Mouse (Mus musculus): ENCODE results near the gene Glrx5. TPM values are rescaled to one million over a fixed set of nuclear protein-coding genes. Genes with fewer than 3 reads are reported as not detected.

Glrx5 gene
- polyA plus RNA-seq (2015; fragmentation: Illumina TruSeq; extraction: RNeasy Lipid Tissue Mini Kit (QIAGEN cat#74804); ENCODE audit: low read depth, low replicate concordance) = 52.7 TPM

DNA sequence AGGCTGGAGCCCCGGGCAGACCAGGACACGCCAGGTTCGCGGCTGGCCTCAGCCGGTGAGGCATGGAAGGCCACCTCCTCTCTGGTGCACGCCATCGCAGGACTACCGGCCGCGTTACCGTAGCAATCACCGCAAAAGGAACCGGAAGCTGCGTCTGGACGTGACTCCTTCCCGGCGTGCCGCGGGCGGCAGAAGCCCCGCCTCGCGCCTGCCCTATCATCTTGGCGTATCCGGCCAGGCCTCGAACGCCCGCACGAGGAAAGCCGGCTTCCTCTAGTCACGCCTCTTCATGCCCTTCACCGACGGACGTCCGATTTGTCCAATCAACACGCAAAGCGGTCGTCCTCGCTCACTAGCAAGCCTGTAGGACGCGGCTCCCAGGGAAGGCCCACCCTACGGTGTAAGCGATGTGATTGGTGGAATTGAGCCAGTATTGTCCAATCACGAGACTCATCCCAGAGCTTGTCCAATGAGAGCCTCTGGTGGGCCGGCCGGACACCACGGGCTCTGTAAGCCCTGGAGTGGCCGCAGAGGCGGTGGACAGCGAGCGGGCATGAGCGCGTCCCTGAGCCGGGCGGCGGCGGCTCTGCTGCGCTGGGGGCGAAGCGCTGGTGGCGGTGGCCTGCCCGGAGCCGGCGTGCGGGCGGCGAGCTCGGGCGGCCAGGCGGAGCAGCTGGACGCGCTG lies at the start of gene Glrx5:
Glrx5 (plus strand) TSS at position 542 of the 685 bp plus-strand sequence.

GRCm38 (mm10) chr12:105009370-105010212 lies 22.9 kb upstream of the Glrx5 start, which contains the start of gene Syne3:
Syne3 (minus strand) TSS chr12:105009809.

Other genes starting within 250 kb of the Glrx5 start
- gene Clmn, start 167.6 kb upstream of the Glrx5 start, polyA plus RNA-seq (2015; fragmentation: Illumina TruSeq; extraction: RNeasy Lipid Tissue Mini Kit (QIAGEN cat#74804); ENCODE audit: low read depth, low replicate concordance) = 27.1 TPM
- 1.2 TPM for gene Syne3, start 22.9 kb upstream of the Glrx5 start, polyA plus RNA-seq (2015; fragmentation: Illumina TruSeq; extraction: RNeasy Lipid Tissue Mini Kit (QIAGEN cat#74804); ENCODE audit: low read depth, low replicate concordance)
- gene Tcl1b2, start 113.3 kb downstream of the Glrx5 start, polyA plus RNA-seq (2015; fragmentation: Illumina TruSeq; extraction: RNeasy Lipid Tissue Mini Kit (QIAGEN cat#74804); ENCODE audit: low read depth, low replicate concordance) = not detected
- not detected for gene Tcl1b1, start 127.0 kb downstream of the Glrx5 start, polyA plus RNA-seq (2015; fragmentation: Illumina TruSeq; extraction: RNeasy Lipid Tissue Mini Kit (QIAGEN cat#74804); ENCODE audit: low read depth, low replicate concordance)
- not detected for gene Tcl1b5, start 143.7 kb downstream of the Glrx5 start, polyA plus RNA-seq (2015; fragmentation: Illumina TruSeq; extraction: RNeasy Lipid Tissue Mini Kit (QIAGEN cat#74804); ENCODE audit: low read depth, low replicate concordance)
- gene Tcl1b3, start 158.4 kb downstream of the Glrx5 start, polyA plus RNA-seq (2015; fragmentation: Illumina TruSeq; extraction: RNeasy Lipid Tissue Mini Kit (QIAGEN cat#74804); ENCODE audit: low read depth, low replicate concordance) = not detected
- not detected for gene Tcl1b4, start 169.3 kb downstream of the Glrx5 start, polyA plus RNA-seq (2015; fragmentation: Illumina TruSeq; extraction: RNeasy Lipid Tissue Mini Kit (QIAGEN cat#74804); ENCODE audit: low read depth, low replicate concordance)
- not detected for gene Tcl1, start 190.1 kb downstream of the Glrx5 start, polyA plus RNA-seq (2015; fragmentation: Illumina TruSeq; extraction: RNeasy Lipid Tissue Mini Kit (QIAGEN cat#74804); ENCODE audit: low read depth, low replicate concordance)